Mouse (Mus musculus) left cerebral cortex, postnatal 14 days (tissue): Measurements from ENCODE around the gene Slamf1. TPM values are rescaled to one million over a fixed set of nuclear protein-coding genes. Genes with fewer than 3 reads are reported as not detected.
"Not testable (repeated sequence)": the region's sequence is repeated elsewhere in the genome, so short reads cannot be mapped to it uniquely, and the experiment has no call there.

ENCODE experiments used
- DNase-seq, 2 experiments: peaks; one replicate each; pipeline ENCODE4 v3.0.0; 2021 to 2022; ENCODE audit warnings: low spot score in 2 of 2, mixed read lengths in 1 of 2
- intact Hi-C: fragments of 180-260 bp; cut with DNase I; formaldehyde crosslinking; loops from one replicate; pipeline ENCODE4 v1.15.1; 2025
- total RNA-seq, 2 experiments: library from RNA; stranded (reverse); gene quantifications; 2 replicates each; pipeline ENCODE4 v1.2.3; 2021

The Slamf1 gene
- total RNA-seq, 2 experiments from 2014 or later: 0.63 to 0.68 TPM

GRCm38 (mm10) chr1:171796185-171796584 lies 29.3 kb downstream of the Slamf1 start:
- intact Hi-C loops: no loop called here
- no peak for DNase-seq

DNA sequence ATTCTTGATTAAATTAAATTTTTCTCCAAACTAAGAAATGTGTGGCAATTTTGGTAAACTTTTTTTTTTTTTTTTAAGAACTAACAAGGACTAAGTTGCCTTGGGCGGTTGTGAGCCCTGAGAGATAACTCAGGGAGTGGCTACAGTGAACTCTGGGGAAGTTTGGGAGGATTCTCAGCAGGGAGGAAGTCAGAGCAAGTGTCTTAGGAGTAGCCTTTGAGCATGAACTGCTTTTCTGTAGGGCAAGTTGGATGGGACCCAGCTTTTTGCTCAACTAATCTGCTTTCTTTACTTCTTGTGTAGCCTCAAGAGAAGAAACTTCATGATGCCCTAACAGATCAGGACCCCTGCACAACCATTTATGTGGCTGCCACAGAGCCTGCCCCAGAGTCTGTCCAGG lies 30.9 kb downstream of the Slamf1 start:
- no peak for DNase-seq
- intact Hi-C loops: no loop called here

- intact Hi-C loops: no loop called here
- DNase-seq: no peak
Measured at GRCm38 (mm10) chr1:171799648-171800047, 32.7 kb downstream of the Slamf1 start.

DNA sequence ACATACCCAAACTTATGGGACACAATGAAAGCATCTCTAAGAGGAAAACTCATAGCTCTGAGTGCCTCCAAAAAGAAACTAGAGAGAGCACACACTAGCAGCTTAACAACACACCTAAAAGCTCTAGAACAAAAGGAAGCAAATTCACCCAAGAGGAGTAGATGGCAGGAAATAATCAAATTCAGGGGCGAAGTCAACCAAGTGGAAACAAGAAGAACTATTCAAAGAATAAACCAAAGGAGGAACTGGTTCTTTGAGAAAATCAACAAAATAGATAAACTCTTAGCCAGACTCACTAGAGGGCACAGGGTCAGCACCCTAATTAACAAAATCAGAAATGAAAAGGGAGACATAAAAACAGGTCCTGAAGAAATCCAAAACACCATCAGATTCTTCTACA lies 44.1 kb downstream of the Slamf1 start:
- intact Hi-C loops: not testable (repeated sequence)

DNA sequence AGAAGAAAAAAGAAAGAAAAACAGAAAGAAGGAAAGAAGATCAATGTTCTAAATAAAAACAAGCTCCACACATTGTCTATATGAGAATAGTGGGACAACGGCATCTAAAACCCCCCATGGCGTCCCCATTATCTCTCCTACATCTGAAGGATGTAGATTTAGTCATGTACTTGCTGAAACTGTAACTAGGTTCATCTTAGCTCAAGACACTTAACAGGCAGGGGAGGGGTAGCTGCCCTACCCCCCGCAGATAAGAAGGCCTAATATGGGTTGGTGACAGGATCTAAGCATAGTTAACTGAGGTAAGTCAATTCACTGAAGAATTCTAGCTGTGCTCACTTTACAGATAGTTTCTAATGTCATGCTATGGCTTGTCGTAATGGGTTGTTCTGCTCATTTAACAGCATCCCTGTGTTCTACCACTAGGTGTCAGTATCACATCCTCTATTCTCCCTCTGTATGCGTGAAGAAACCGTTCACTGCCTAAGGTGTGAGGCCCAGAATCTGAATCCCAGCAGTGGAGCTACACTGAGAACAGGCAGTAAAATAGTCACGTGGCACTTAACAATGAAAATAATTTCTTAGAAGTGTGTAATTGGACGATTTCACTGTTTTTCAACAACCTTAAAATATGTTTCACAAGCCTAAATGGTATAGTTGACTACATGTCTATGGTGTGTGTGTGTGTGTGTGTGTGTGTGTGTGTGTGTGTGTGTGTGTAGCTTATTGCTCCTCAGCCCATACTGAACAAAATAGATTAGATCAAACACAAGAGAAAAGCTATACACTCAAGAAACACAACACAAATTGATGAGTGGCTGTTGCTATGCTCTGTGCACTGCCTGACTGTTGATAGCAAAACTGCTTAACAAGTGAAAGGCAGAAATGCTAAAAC lies 48.9 kb downstream of the Slamf1 start:
- DNase-seq: peak; percentile 67 to 83
- intact Hi-C loops: loop anchor here (5.0 kb wide), 1 partner anchor 187 kb away; no protein-coding TSS in a partner anchor

More for the DNA sequence above, 44.1 kb downstream of the Slamf1 start:
- DNase-seq: not testable (repeated sequence)

- no peak for DNase-seq
- intact Hi-C loops: loop anchor here (5.0 kb wide), 1 partner anchor 185 kb away; no protein-coding TSS in a partner anchor
Measured at GRCm38 (mm10) chr1:171816991-171817390, 50.1 kb downstream of the Slamf1 start.

DNA sequence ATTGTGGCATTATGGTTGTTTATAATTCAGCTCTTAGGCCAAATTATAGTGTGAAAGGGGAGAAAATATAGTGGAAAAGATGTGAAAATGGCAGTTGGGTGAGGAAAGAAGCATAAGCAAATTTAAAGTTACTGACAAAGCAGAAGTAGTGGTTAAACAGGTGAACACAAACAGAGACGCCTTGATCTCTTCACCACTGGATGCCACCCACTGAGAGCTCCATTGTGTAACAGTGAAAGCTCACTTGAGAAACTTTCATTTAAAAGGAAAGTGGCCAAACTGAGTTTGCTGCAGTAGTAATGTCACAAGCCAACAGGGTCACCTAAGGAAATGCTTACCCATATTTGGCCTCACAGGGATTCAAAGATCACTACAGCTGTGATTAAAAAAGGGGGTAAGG lies 54.4 kb downstream of the Slamf1 start:
- DNase-seq: no peak
- intact Hi-C loops: no loop called here

- intact Hi-C loops: no loop called here
- DNase-seq: no peak
Measured at GRCm38 (mm10) chr1:171825462-171825861, 58.5 kb downstream of the Slamf1 start.

GRCm38 (mm10) chr1:171826164-171826563 lies 59.2 kb downstream of the Slamf1 start:
- intact Hi-C loops: no loop called here

DNA sequence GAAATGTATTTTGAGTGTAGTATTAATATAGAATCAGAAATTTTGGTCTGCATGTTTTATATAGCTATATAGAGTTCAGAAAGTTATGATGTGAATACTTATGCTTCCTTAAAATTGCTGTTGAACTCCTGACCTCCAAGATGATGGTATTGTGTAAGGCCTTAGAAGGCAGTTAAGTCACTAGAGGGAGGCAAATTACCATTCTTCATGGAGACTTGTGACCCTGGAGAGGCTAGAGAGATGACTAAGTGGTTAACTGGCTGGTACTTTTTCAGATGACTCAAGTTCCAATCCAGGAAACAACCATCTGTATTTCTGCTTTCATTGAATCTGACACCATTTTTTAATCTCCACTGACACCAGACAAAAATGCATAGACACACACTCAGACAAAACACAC lies 60.7 kb downstream of the Slamf1 start:
- intact Hi-C loops: no loop called here

More at GRCm38 (mm10) chr1:171826164-171826563, 59.2 kb downstream of the Slamf1 start:
- peak; percentile 51 to 54 for DNase-seq

DNA sequence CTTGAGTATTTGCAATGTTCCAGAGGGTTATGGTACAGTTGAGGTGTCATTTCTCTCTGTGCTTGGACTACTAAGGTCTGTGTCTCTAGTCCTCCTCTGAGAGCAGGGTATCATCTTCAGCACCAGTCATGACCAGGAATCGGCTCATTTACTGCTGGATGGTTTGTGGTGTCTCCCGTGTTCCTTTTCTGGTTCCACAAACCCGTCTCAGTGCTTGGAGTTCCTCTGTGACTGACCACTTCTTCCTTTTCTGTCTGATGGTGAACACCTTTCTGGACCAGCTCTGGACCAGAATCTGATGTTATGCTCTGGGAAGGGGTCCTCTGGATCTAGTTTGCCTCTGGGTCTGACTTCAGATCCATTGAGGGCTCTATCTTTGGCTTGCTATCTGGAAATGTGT lies 72.6 kb downstream of the Slamf1 start, which contains the start of gene Cd84:
Gene Cd84, plus strand, starts transcription at position 210 of the 400 bp plus-strand sequence.
- intact Hi-C loops: no loop called here
- DNase-seq: no peak

More for the DNA sequence above, 60.7 kb downstream of the Slamf1 start:
- no peak for DNase-seq

- intact Hi-C loops: no loop called here
- DNase-seq: no peak
Measured at GRCm38 (mm10) chr1:171840450-171841023, 73.6 kb downstream of the Slamf1 start.

DNA sequence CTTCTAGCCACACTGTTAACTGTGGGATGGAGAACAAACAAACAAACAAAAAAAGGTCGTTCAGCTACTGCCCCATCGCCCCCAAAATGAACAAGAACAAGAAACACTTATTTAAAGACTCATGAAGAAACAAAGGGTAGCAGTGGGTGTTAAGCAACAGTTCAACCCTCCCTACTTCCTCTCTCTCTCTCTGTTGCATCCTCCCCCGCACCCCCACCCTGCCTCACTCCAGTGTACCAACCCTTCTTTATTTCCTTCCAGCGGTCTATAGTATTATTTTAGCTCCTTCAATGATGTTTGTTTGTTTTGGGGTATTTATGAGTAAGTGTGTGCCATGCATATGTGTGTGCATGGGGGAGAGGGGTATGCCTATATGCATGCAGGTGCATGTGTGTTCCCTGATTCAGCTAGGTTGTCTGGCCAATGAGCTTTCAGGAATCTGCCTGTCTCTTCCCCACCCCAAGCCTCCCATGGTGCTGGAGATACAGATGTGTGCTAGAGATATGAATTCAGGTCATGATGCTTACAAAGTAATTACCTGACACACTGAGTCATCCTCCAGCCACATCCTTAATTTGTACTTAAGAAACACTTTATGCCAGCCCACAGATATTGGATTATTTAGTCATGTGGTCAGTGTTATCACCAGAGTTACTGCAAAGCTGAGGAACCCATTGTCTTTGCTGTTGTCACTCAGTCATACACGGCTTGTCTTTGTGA lies 78.3 kb downstream of the Slamf1 start:
- intact Hi-C loops: no loop called here
- no peak for DNase-seq

DNA sequence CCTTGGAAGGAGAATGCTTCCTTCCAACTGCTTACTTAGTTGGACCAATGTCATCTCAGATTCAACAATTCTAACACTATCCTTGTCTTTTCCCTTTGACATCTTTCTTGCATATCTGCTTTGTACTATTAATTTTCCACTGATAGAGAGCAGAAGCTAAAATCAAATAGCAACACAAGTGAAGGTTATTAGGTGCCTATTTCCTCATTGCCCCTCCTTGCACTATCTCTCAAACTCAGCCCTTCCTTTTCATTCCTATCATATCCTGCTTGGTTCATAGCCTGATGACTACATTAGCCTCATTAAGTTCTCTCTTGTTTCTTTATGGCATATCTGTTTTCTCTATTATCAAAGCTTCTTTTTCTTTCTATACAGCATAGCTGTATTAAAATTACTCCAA lies 81.3 kb downstream of the Slamf1 start:
- no peak for DNase-seq
- intact Hi-C loops: no loop called here

- DNase-seq: no peak
- intact Hi-C loops: no loop called here
Measured at GRCm38 (mm10) chr1:171848757-171849156, 81.8 kb downstream of the Slamf1 start.

GRCm38 (mm10) chr1:171849454-171849853 lies 82.5 kb downstream of the Slamf1 start:
- intact Hi-C loops: no loop called here

More at GRCm38 (mm10) chr1:171849454-171849853, 82.5 kb downstream of the Slamf1 start:
- DNase-seq: peak in 1 of 2 experiments; percentile 15
